Mouse (Mus musculus) cerebellum, adult 2 months (tissue): Measurements from ENCODE around the gene BC030867. TPM values are rescaled to one million over a fixed set of nuclear protein-coding genes. Genes with fewer than 3 reads are reported as not detected.

Experiments
- DNase-seq, 2 experiments: peaks; one replicate each; pipeline ENCODE4 v3.0.0; 2021
- H3K27ac ChIP-seq: fragments of 200-500 bp; 2 replicates; pipeline ENCODE4 v1.5.1; 2012; ENCODE audit warnings: low read length, control low read depth, inconsistent platforms; ENCODE audit not compliant: insufficient read depth
- H3K27me3 ChIP-seq: fragments of 200-500 bp; 2 replicates; pipeline ENCODE4 v1.6.1; 2012; ENCODE audit warnings: inconsistent platforms, mild to moderate bottlenecking, low read length, moderate library complexity; ENCODE audit not compliant: control insufficient read depth, insufficient read depth
- H3K4me1 ChIP-seq: fragments of 200-500 bp; 2 replicates; pipeline ENCODE4 v1.6.1; 2011; ENCODE audit warnings: low read length; ENCODE audit not compliant: control insufficient read depth, insufficient read depth
- H3K4me3 ChIP-seq: fragments of 200-500 bp; replicated peaks from 2 replicates; pipeline ENCODE3; 2011; ENCODE audit warnings: mild to moderate bottlenecking, low read depth, low read length, control low read depth; ENCODE audit not compliant: insufficient read depth
- CTCF ChIP-seq: fragments of 200-500 bp; IDR thresholded peaks from 2 replicates; pipeline ENCODE4 v1.5.1; 2011; ENCODE audit warnings: low read depth, mild to moderate bottlenecking, control low read depth, low read length, moderate library complexity, borderline replicate concordance; ENCODE audit not compliant: insufficient read depth
- POLR2A ChIP-seq: fragments of 200-500 bp; IDR thresholded peaks from 2 replicates; pipeline ENCODE4 v1.6.1; 2011; ENCODE audit warnings: low read length, control low read depth, borderline replicate concordance; ENCODE audit not compliant: insufficient read depth
- WGBS: fragments of 180-500 bp; shearing (Covaris S2); methylation state at CpG from one replicate; pipeline ENCODE4 v1.1.7; 2018; 5-methylcytosine and 5-hydroxymethylcytosine counted together
- polyA plus RNA-seq: library from polyadenylated mRNA; depleted of rRNA; stranded (reverse); fragments of >200 nt; gene quantifications from 2 replicates; pipeline ENCODE4 v1.2.3, GENCODE M21; 2012

BC030867 gene
- polyA plus RNA-seq, 1 experiment: 2.2 TPM

DNA sequence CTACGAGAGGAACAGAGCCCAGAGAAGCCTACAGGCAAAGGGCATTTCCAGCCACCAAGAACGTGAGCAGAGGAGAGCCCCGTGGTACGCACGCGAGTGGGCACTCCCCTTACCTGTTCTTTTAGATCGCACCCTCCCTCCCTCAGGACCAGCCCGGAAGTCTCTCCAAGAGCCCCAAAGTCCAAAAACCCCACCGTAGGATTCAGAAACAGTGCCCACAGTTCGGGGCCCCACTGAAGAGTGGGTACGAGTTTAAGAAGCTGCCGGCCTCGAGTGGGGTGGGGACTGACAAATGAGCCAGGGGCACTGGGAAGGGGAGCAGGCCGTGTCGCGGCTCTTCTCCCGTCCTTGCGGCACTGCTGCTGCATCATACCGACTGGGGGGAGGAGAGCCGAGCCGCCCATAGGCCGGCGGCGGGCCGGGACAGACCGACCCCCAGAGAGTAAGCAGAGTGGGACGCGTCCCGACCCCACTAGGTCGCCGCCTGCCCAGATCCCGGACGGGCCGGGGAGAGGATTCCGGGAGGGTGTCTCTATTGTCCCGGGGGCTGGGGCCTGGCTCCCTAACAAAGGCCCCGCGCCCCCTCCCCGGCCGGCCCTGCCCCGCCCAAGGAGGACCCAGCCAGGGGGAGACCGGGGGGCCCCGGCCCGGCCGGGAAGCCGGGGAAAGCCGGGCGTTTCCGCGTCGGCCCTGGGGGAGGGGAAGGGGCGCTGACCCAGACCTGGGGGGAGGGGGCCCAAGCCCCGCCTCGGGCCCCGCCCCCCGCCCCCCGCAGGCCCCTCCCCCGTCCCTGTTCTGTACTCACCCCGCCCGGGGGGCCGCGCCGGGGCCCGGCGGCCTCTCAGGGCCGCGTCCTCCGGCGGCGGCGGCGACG, 47.2 kb downstream of the BC030867 start:
- Histone ChIP-seq H3K4me1 (peaks cover 11% of the 10 kb centered on the region; the same call in 1 of the 2 replicates), H3K27me3 (no peaks in the 10 kb centered on the region), H3K4me3 (peak overlapping the region; percentile 93), H3K27ac (peak overlapping the region; percentile 15)
- TF ChIP-seq CTCF (no peak), POLR2A (no peak)
- 1% methylated on average over 58 of the region's 73 CpGs for WGBS
- DNase-seq: peak; percentile 45 to 56

DNA sequence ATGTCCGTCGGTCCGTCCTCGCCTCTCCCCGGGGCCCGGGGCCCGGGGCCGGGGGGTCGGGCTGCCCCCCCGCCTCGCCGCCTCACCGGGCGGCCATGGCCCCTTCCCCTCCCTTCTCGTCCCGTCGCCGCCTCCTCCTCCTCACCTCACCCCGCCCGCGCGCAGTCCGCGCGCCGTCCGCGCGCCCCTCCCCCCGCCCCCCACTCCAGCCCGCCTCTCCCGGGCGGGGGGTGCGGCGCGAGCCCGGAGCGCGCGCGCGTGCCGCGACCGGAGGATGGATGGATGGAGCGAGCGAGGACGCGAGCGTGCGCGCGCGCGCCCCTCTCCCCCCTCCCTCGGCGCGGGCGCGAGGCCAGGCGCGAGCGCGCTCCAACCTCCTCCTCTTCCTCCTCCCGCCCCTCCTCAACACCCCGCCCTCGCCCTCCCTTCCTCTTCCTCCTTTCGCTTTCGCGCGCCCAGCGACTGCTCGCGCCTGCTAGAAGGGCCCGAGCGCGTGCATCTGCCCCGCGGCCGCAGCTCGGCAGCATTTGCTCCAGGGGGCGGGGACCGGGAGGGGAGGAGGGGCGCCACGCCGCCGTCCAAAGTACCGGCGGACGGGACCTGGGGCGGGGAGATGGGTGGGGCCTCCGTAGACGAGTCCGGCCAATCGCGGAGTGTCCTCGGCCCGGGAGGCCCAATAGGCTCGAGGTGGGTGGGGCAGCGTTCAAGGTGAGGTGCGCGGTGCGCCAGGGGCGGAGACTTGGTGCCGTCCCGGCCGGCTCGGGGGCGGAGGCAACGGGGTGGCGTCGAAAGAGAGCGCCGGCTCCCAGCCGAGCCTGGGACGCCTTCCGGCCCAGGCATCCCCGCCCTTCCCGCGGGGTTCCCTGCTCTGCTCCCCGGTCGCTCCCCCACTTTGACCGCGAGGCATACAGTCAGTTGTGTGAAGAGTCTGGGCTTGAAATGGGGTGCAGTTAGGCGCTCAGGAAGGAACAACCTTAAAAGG, 48.1 kb downstream of the BC030867 start, which contains the start of gene Atxn7l3:
Gene Atxn7l3, minus strand, starts transcription at position 141 of the 982 bp plus-strand sequence.
- no peak for TF ChIP-seq CTCF
- TF ChIP-seq POLR2A: peak; percentile 72; the same call in 1 of the 2 replicates
- peaks cover 11% of the 10 kb centered on the region; the same call in 1 of the 2 replicates for H3K4me1 ChIP-seq
- peak; percentile 97 to 99 for DNase-seq
- H3K27ac ChIP-seq: peak within 1 kb of the TSS; percentile 88
- H3K27me3 ChIP-seq: no peaks in the 10 kb centered on the region
- under 1% methylated on average over 76 of the region's 125 CpGs for WGBS
- peak within 1 kb of the TSS; percentile 93 for H3K4me3 ChIP-seq

DNA sequence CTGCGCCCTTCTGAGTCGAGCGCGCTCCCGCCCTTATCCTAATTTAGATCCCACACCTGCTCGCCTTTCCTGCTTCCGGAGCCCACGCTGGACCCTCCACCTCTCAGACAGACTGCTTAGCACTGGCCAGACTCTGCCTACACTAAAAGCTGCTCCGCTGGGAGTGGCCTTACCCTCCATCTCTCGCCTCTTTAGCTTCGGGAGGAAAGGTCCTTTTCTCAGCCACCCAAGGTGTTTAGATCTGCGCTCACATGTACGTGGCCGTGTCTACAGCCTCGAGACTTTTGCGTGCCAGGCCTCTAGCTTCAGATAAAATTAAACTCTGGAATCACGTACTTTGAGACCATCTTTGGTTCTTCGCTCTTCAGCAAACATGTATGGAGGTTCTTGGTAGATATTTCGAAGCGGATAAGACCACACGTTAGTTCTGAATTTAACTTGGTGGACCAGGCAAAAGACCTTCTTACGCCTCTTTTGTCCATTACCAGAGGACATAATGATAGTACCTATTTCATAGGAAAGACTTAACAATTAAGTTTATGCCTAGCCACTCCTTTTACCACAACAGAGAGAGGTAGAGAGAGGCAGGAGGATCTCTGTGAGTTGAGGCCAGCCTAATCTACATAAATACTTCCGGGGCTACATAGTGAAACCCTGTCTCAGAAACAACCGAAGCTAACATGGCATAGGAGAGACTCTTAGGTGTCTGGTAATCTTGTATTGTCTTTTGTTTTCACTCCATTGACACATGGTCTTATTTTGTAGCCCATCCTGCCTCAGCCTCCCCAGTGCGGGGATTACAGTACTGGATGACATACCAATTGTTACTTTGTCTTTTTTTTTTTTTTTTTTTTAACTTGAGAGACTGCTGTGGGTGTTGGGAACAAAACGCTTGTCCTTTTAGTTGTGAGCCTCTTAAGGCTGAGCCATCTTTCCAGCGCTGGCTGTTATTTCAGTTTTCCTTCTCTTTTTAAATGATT, 49.2 kb downstream of the BC030867 start:
- Histone ChIP-seq H3K27me3 (no peaks in the 10 kb centered on the region), H3K4me3 (peak overlapping the region; percentile 93), H3K4me1 (peaks cover 11% of the 10 kb centered on the region; the same call in 1 of the 2 replicates), H3K27ac (peak overlapping the region; percentile 88)
- 27% methylated on average over 27 of the region's 27 CpGs for WGBS
- TF ChIP-seq POLR2A (no peak), CTCF (no peak)
- DNase-seq: no peak

DNA sequence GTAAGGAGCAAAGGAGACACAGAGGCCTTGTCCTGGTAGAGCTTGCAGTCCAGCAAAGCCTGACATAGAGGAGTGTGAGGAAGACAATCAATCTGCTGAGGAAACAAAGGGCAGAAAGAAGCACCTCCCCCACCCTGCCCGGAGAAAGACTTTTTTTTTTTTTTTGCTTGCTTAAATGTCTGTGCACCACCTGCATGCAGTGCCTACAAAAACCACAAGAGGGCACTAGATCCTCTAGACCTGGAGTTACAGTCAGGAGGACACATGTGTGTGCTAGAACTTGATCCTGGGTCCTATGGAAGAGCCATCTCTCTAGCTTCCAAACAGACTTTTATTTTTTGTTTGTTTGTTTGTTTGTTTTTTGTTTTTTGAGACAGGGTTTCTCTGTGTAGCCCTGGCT, 51.2 kb downstream of the BC030867 start:
- peak; percentile 55 for TF ChIP-seq CTCF
- no peak for TF ChIP-seq POLR2A
- 4% methylated on average over 1 of the region's 1 CpGs for WGBS
- H3K27me3 ChIP-seq: no peaks in the 10 kb centered on the region
- H3K4me3 ChIP-seq: no peak overlapping the region
- no peak overlapping the region for H3K27ac ChIP-seq
- H3K4me1 ChIP-seq: peaks cover 7% of the 10 kb centered on the region; the same call in 1 of the 2 replicates
- peak in 1 of 2 experiments; percentile 56 for DNase-seq

DNA sequence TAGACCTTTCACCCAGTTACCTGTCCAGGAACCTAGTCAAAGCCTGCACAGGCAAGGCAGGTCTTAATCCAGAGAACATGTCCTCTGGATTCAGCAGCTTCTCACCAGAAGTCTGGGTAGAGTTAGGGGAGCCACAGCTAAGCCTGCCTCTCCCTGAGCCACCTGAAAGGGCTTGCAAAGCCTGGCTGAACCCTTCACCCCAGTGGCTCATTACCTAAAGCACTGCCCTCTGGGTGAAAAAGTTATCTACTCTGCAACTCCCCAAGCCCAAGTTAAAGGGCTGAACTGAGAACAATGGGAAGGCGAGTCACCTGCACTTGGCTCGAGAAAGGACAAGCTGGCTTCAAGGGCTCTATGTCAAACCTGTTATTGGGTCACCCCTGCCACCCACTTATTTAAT, 55.5 kb downstream of the BC030867 start:
- TF ChIP-seq POLR2A (no peak), CTCF (no peak)
- no peaks in the 10 kb centered on the region for H3K27me3 ChIP-seq
- no peak overlapping the region for H3K4me3 ChIP-seq
- H3K27ac ChIP-seq: no peak overlapping the region
- no peaks in the 10 kb centered on the region for H3K4me1 ChIP-seq
- DNase-seq: no peak
- WGBS: 55% methylated on average over 2 of the region's 2 CpGs

DNA sequence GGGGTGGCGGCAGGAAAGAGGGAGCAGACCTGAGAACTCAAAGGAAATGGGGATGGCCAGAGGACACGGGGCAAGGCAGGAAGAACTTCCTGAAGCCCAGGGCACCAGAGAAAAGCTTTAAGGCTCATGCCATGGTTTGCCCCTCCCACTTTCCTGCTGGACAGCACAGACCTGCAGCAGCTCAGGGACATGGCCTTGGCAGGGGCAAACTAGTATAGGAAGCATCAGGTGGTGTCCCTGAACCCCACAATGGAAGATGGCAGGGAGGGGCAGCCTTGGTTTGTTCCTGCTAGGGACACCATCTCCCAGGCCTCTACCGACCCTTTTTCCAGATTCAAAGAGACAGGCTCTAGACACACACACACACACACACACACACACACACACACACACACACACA, 56.7 kb downstream of the BC030867 start:
- no peak for TF ChIP-seq CTCF
- no peak for TF ChIP-seq POLR2A
- no peak overlapping the region for H3K4me3 ChIP-seq
- no peak overlapping the region for H3K27ac ChIP-seq
- H3K27me3 ChIP-seq: no peaks in the 10 kb centered on the region
- WGBS: 64% methylated on average over 3 of the region's 3 CpGs
- peaks cover 9% of the 10 kb centered on the region; the same call in 1 of the 2 replicates for H3K4me1 ChIP-seq
- DNase-seq: no peak
